Mouse (Mus musculus): ENCODE measurements around the gene Nfkbid. TPM values are rescaled to one million over a fixed set of nuclear protein-coding genes. Genes with fewer than 3 reads are reported as not detected.

Gene Nfkbid
- polyA plus RNA-seq, 1 experiment from 2014 or later = 3.4 TPM

DNA sequence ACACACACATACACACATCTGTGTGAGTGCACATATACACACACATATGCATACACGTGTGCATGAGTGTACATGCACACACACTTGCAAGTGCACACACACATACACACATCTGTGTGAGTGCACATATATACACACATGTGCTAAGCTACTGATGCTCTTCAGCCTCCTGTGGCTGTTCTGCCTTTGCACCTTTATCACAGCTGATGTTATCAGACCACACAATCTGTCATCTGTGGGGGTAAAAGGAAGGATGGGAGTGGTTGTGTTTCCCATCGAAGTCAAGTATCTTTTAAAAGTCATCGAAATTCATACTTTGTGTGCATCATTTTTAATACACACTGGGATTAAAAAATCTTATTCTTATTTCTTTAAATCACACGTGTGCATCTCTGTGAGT lies 19.2 kb upstream of the Nfkbid start:
- no peak overlapping the region for H3K9ac ChIP-seq (replicated peaks; ENCODE audit: low read depth, low read length)
- H3K4me1 ChIP-seq (replicated peaks; ENCODE audit: control insufficient read depth, insufficient read depth, low read length) = no peaks in the 10 kb centered on the region
- no peaks in the 10 kb centered on the region for H3K36me3 ChIP-seq (ENCODE audit: control insufficient read depth, insufficient read depth)
- ATAC-seq = no peak
- H3K27me3 ChIP-seq (replicated peaks; ENCODE audit: control insufficient read depth, insufficient read depth, low read length) = no peaks in the 10 kb centered on the region
- H3K4me3 ChIP-seq (replicated peaks; ENCODE audit: low read length) = no peak overlapping the region
- H3K4me2 ChIP-seq (ENCODE audit: low read length) = no peak overlapping the region
- H3K9me3 ChIP-seq (ENCODE audit: control insufficient read depth, low read length) = no peaks in the 10 kb centered on the region
- H3K27ac ChIP-seq (ENCODE audit: low read length) = no peak overlapping the region
- 77% methylated on average over 4 of the region's 4 CpGs for WGBS

DNA sequence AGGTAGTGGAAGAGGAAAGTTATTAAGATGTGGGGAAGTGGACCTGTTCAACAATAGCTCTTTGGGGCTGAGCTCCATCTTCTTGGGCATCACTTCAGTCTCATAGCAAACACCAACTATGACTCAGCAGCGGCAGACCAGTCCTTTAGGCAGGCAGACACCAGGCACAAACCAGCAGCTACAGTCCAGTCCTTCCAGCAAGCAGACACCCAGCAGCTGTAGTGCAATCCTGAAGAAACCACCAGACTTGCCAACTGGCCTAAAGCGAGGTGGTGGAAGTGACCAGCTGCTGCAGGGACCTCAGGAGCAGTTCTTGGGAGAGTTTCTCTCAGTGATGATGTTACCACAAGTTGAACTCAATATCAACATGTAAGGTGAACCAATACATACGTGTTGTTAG lies 12.9 kb upstream of the Nfkbid start:
- no peaks in the 10 kb centered on the region for H3K4me1 ChIP-seq (replicated peaks; ENCODE audit: control insufficient read depth, insufficient read depth, low read length)
- H3K4me2 ChIP-seq (ENCODE audit: low read length) = no peak overlapping the region
- no peak overlapping the region for H3K27ac ChIP-seq (ENCODE audit: low read length)
- H3K27me3 ChIP-seq (replicated peaks; ENCODE audit: control insufficient read depth, insufficient read depth, low read length) = 0 out of 2 replicates have a peak, but pooled peaks cover 4% of the 10 kb centered on the region
- H3K4me3 ChIP-seq (replicated peaks; ENCODE audit: low read length) = no peak overlapping the region
- 75% methylated on average over 3 of the region's 3 CpGs for WGBS
- H3K36me3 ChIP-seq (ENCODE audit: control insufficient read depth, insufficient read depth) = no peaks in the 10 kb centered on the region
- H3K9ac ChIP-seq (replicated peaks; ENCODE audit: low read depth, low read length) = no peak overlapping the region
- ATAC-seq = no peak
- H3K9me3 ChIP-seq (ENCODE audit: control insufficient read depth, low read length) = no peaks in the 10 kb centered on the region

DNA sequence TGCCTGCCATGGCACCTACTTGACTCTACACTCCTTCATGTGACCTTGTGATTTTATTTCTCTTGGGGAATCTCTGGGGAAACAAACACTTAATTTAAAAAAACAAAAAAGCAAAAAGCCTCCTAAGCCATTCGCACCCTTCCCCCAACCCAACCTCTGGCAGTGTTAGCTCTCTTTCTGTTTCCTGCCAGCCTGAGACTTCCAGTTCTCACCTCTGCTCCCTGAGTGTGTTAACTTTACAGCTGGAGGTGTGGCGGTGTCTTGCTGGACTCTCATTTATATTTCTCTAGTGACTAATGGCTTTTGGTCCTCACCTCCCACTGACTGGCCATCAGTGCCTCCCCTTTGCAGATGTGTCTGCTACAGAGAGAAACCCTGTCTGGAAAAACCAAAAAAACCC lies 11.7 kb upstream of the Nfkbid start:
- Histone ChIP-seq H3K9me3 (ENCODE audit: control insufficient read depth, low read length) (no peaks in the 10 kb centered on the region), H3K4me2 (ENCODE audit: low read length) (no peak overlapping the region), H3K36me3 (ENCODE audit: control insufficient read depth, insufficient read depth) (no peaks in the 10 kb centered on the region), H3K4me1 (replicated peaks; ENCODE audit: control insufficient read depth, insufficient read depth, low read length) (no peaks in the 10 kb centered on the region), H3K9ac (replicated peaks; ENCODE audit: low read depth, low read length) (no peak overlapping the region), H3K4me3 (replicated peaks; ENCODE audit: low read length) (no peak overlapping the region), H3K27ac (ENCODE audit: low read length) (no peak overlapping the region), H3K27me3 (replicated peaks; ENCODE audit: control insufficient read depth, insufficient read depth, low read length) (0 out of 2 replicates have a peak, but pooled peaks cover 4% of the 10 kb centered on the region)
- no peak for ATAC-seq
- WGBS = 90% methylated on average over 2 of the region's 2 CpGs

DNA sequence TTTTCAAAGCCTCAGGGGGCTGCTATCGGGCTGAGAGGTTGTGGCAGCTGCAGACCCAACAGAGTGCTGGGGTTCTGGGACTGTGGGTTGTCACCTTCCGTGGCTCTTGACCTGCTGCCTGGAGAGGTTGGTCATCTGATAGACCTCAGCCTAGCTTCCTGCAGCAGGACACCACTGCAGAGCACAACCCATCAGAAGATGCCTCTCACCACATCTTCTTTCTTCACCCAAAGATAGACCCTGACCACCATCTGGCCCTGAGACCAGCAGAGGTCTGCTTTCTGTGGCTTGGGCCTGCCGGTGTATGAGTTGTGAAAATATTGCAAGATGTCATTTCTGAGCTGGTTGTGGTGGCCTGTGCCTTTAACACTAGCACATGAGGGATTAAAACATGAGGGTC lies 10.5 kb upstream of the Nfkbid start:
- Histone ChIP-seq H3K27me3 (replicated peaks; ENCODE audit: control insufficient read depth, insufficient read depth, low read length) (0 out of 2 replicates have a peak, but pooled peaks cover 4% of the 10 kb centered on the region), H3K4me2 (ENCODE audit: low read length) (no peak overlapping the region), H3K27ac (ENCODE audit: low read length) (no peak overlapping the region), H3K9ac (replicated peaks; ENCODE audit: low read depth, low read length) (no peak overlapping the region), H3K4me3 (replicated peaks; ENCODE audit: low read length) (no peak overlapping the region), H3K4me1 (replicated peaks; ENCODE audit: control insufficient read depth, insufficient read depth, low read length) (no peaks in the 10 kb centered on the region), H3K9me3 (ENCODE audit: control insufficient read depth, low read length) (no peaks in the 10 kb centered on the region), H3K36me3 (ENCODE audit: control insufficient read depth, insufficient read depth) (no peaks in the 10 kb centered on the region)
- ATAC-seq = no peak
- 84% methylated on average over 3 of the region's 3 CpGs for WGBS

DNA sequence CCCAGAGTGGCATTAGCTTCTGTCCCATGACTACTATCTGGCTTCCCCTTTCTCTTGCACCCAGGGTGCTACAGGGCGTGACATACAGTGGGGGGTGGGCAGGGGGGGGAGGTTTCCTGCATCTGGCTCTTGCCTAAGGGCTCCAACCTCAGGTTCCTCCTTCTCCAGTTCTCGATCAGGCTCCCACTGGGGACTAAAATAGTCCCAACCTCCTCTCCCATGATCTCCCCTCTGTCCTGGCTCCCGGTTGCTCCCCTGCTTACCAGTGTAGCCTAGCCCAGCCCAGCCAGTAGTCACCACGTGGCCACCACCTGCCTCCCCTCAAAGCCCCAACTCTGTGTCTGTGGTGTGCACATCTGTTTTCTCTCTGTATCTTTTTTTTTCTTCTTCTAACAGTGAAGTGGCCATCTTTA lies 8.8 kb upstream of the Nfkbid start:
- Histone ChIP-seq H3K27ac (ENCODE audit: low read length) (no peak overlapping the region), H3K27me3 (replicated peaks; ENCODE audit: control insufficient read depth, insufficient read depth, low read length) (0 out of 2 replicates have a peak, but pooled peaks cover 4% of the 10 kb centered on the region), H3K4me3 (replicated peaks; ENCODE audit: low read length) (no peak overlapping the region), H3K4me1 (replicated peaks; ENCODE audit: control insufficient read depth, insufficient read depth, low read length) (no peaks in the 10 kb centered on the region), H3K4me2 (ENCODE audit: low read length) (no peak overlapping the region), H3K9me3 (ENCODE audit: control insufficient read depth, low read length) (no peaks in the 10 kb centered on the region), H3K9ac (replicated peaks; ENCODE audit: low read depth, low read length) (no peak overlapping the region), H3K36me3 (ENCODE audit: control insufficient read depth, insufficient read depth) (no peaks in the 10 kb centered on the region)
- 59% methylated on average over 4 of the region's 4 CpGs for WGBS
- ATAC-seq = no peak

DNA sequence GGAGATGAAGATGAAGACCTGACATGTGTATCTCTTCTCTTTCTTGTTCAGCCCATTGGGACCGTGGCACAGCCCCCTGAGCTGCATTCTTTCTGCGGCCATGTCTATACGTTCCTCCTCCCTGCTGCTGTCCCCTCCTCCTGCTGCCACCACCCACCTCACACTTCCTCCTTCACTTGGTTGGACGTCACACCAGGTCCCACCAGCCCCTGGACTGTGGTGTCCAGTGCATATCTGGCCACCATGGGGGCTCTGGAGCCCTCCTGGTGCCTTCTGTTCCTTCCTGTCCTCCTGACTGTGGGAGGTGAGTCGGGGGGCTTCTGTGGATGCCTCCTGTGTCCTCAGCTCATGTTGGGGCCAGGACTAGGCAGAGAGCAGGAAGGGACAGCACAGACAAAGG lies 7.9 kb upstream of the Nfkbid start, which contains the start of gene Tyrobp:
TSS of gene Tyrobp (plus strand) at position 165 of the 400 bp plus-strand sequence.
- Histone ChIP-seq H3K4me2 (ENCODE audit: low read length) (no peak within 1 kb of the TSS), H3K36me3 (ENCODE audit: control insufficient read depth, insufficient read depth) (no peaks in the 10 kb centered on the region), H3K9me3 (ENCODE audit: control insufficient read depth, low read length) (no peaks in the 10 kb centered on the region), H3K9ac (replicated peaks; ENCODE audit: low read depth, low read length) (no peak within 1 kb of the TSS), H3K27me3 (replicated peaks; ENCODE audit: control insufficient read depth, insufficient read depth, low read length) (0 out of 2 replicates have a peak, but pooled peaks cover 4% of the 10 kb centered on the region), H3K4me3 (replicated peaks; ENCODE audit: low read length) (no peak within 1 kb of the TSS), H3K4me1 (replicated peaks; ENCODE audit: control insufficient read depth, insufficient read depth, low read length) (no peaks in the 10 kb centered on the region), H3K27ac (ENCODE audit: low read length) (no peak within 1 kb of the TSS)
- 73% methylated on average over 5 of the region's 5 CpGs for WGBS
- ATAC-seq = no peak

DNA sequence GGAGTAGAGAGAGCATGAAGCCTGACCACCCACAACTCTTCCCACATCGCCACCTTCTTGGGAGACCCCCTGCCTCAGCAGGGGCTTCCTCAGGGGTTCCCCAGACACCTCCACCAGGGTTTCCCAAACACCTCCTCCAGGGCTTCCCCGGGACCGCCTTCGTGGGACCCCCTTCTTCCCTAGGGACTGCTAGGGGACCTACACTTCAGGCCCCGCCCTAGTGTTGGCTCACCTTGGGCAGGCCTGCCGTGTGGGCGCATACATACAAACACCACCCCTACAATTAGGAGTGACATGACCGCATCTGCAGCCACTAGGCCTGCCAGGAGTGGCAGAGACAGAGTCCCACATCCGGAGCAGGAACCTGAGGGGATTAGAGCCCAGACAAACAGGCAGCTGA lies 3.7 kb upstream of the Nfkbid start:
- ATAC-seq = no peak

DNA sequence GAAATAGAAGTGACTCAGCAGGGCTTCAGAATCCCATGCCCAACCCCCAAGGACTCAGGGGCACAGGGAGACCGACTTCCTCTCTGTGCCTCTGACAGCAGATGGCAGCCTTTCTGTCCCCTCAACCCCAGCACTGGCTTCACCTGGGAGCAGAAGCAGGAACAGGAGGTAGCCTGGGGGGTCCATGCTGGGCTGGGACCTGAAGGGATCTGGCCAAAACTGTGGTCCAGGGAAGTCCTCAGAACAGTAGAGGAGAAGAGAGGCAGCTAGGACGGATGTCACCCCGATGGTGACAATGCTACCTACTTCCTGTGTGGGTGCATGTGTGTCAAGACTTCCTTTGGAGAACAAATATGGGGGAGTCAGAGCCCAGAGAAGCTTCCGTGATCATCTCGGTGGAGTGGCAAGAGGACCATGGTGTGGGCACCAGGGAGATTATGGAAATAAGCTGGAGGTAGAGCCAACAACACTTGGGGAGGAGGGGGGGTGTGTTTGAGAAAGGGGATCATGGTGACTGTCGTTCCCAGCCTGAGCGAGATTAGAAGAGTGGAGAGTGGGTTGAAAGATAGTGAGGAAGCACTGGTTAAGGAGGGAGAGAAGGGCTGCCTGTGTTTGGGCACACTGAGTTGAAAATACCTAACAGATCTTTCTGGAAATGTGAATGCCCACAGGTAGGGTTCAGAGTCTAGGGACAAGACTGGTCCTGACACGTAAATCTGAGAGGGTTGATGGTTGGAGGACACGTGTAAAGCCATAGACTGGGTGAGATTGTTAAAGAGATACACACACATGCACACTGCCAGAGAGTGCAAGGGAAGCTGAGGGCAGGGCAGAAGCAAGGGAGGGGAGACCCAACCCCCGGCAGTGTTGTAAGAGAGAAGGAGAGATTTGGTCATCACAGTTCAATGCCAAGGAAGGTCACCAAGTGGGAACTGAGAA lies 1.7 kb upstream of the Nfkbid start, which contains the start of gene Hcst:
TSS of gene Hcst (minus strand) at position 294 of the 939 bp plus-strand sequence.
- Histone ChIP-seq H3K4me1 (replicated peaks; ENCODE audit: control insufficient read depth, insufficient read depth, low read length) (peaks cover 12% of the 10 kb centered on the region), H3K9me3 (ENCODE audit: control insufficient read depth, low read length) (no peaks in the 10 kb centered on the region), H3K4me2 (ENCODE audit: low read length) (no peak within 1 kb of the TSS), H3K27ac (ENCODE audit: low read length) (no peak within 1 kb of the TSS), H3K9ac (replicated peaks; ENCODE audit: low read depth, low read length) (no peak within 1 kb of the TSS), H3K27me3 (replicated peaks; ENCODE audit: control insufficient read depth, insufficient read depth, low read length) (peaks cover 5% of the 10 kb centered on the region; the same call in 1 of the 2 replicates), H3K36me3 (ENCODE audit: control insufficient read depth, insufficient read depth) (no peaks in the 10 kb centered on the region), H3K4me3 (replicated peaks; ENCODE audit: low read length) (no peak within 1 kb of the TSS)
- ATAC-seq = no peak
- 76% methylated on average over 10 of the region's 10 CpGs for WGBS

More for the DNA sequence above, 3.7 kb upstream of the Nfkbid start:
- H3K4me2 ChIP-seq (ENCODE audit: low read length) = no peak overlapping the region
- H3K27ac ChIP-seq (ENCODE audit: low read length) = no peak overlapping the region
- no peak overlapping the region for H3K9ac ChIP-seq (replicated peaks; ENCODE audit: low read depth, low read length)
- H3K4me3 ChIP-seq (replicated peaks; ENCODE audit: low read length) = no peak overlapping the region
- no peaks in the 10 kb centered on the region for H3K9me3 ChIP-seq (ENCODE audit: control insufficient read depth, low read length)
- WGBS = 82% methylated on average over 9 of the region's 9 CpGs
- no peaks in the 10 kb centered on the region for H3K36me3 ChIP-seq (ENCODE audit: control insufficient read depth, insufficient read depth)
- H3K27me3 ChIP-seq (replicated peaks; ENCODE audit: control insufficient read depth, insufficient read depth, low read length) = peaks cover 5% of the 10 kb centered on the region; the same call in 1 of the 2 replicates
- H3K4me1 ChIP-seq (replicated peaks; ENCODE audit: control insufficient read depth, insufficient read depth, low read length) = peaks cover 7% of the 10 kb centered on the region

DNA sequence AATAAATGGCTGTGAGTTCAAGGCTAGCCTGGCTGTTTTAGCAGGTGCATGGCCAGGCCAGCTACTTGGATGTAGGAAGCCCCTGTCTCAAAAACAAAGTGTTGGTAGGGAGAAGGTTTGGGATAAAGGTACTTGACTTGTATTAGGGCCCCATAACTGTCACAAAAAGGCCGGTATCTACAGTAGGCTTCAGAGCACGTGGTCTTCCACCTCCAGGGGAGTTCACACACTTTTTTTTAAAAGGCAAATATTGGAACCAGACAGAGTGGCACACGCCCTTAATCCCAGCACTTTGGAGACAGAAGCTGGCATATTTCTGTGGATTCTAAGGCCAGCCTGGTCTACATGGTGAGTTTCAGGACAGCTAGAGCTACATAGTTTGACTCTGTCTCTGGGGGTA lies 859 bp upstream of the Nfkbid start:
- WGBS = 86% methylated on average over 3 of the region's 3 CpGs
- ATAC-seq = no peak
- Histone ChIP-seq H3K9me3 (ENCODE audit: control insufficient read depth, low read length) (no peaks in the 10 kb centered on the region), H3K4me3 (replicated peaks; ENCODE audit: low read length) (no peak overlapping the region), H3K27me3 (replicated peaks; ENCODE audit: control insufficient read depth, insufficient read depth, low read length) (peaks cover 5% of the 10 kb centered on the region; the same call in 1 of the 2 replicates), H3K9ac (replicated peaks; ENCODE audit: low read depth, low read length) (no peak overlapping the region), H3K4me1 (replicated peaks; ENCODE audit: control insufficient read depth, insufficient read depth, low read length) (peaks cover 12% of the 10 kb centered on the region), H3K27ac (ENCODE audit: low read length) (no peak overlapping the region), H3K36me3 (ENCODE audit: control insufficient read depth, insufficient read depth) (no peaks in the 10 kb centered on the region), H3K4me2 (ENCODE audit: low read length) (no peak overlapping the region)
